Mouse (Mus musculus) neural tube, embryonic 14.5 days (tissue): Measurements from ENCODE around the gene Cox10. TPM values are rescaled to one million over a fixed set of nuclear protein-coding genes. Genes with fewer than 3 reads are reported as not detected.
A peak's percentile ranks its signal among the peaks of the same experiment; 100 is the strongest.
"Not testable (repeated sequence)": the region's sequence is repeated elsewhere in the genome, so short reads cannot be mapped to it uniquely, and the experiment has no call there.

Source experiments
- ATAC-seq: fragments of 200-750 bp; cut with Nextera tagmentation; 2 replicates; pipeline ENCODE4 v1.8.0; 2017; ENCODE audit warnings: low read depth, mild to moderate bottlenecking, moderate TSS enrichment, moderate library complexity
- H3K27ac ChIP-seq: fragments of 300-500 bp; sonication (generic); 2 replicates; pipeline ENCODE4 v1.5.1; 2014; ENCODE audit warnings: low read depth, mild to moderate bottlenecking, control low read depth, low read length, moderate library complexity, mixed read lengths
- H3K27me3 ChIP-seq: fragments of 300-500 bp; sonication (generic); 2 replicates; pipeline ENCODE4 v1.6.1; 2014; ENCODE audit warnings: low read length; ENCODE audit not compliant: control insufficient read depth, insufficient read depth
- H3K36me3 ChIP-seq: fragments of 300-500 bp; sonication (generic); 2 replicates; pipeline ENCODE4 v1.6.1; 2014; ENCODE audit warnings: low read length, mixed read lengths; ENCODE audit not compliant: control insufficient read depth, insufficient read depth
- H3K4me1 ChIP-seq: fragments of 300-500 bp; sonication (generic); 2 replicates; pipeline ENCODE4 v1.6.1; 2014; ENCODE audit warnings: low read length; ENCODE audit not compliant: control insufficient read depth, insufficient read depth
- H3K4me2 ChIP-seq: fragments of 300-500 bp; sonication (generic); 2 replicates; pipeline ENCODE4 v1.6.1; 2014; ENCODE audit warnings: mild to moderate bottlenecking, low read depth, low read length, control low read depth
- H3K4me3 ChIP-seq: fragments of 300-500 bp; sonication (generic); 2 replicates; pipeline ENCODE4 v1.5.1; 2014; ENCODE audit warnings: low read depth, low read length, control low read depth, mixed read lengths
- H3K9ac ChIP-seq: fragments of 300-500 bp; sonication (generic); replicated peaks from 2 replicates; pipeline ENCODE4 v1.6.1; 2014; ENCODE audit warnings: low read depth, mild to moderate bottlenecking, control low read depth, low read length, mixed read lengths
- H3K9me3 ChIP-seq: fragments of 300-500 bp; sonication (generic); 2 replicates; pipeline ENCODE4 v1.6.1; 2016; ENCODE audit warnings: low read length; ENCODE audit not compliant: control insufficient read depth
- WGBS: fragments of 180-500 bp; shearing (Covaris S2); extraction: QIAGEN DNeasy Blood & Tissue Kit; methylation state at CpG from one replicate; pipeline ENCODE4 v1.1.7; 2014; 5-methylcytosine and 5-hydroxymethylcytosine counted together
- polyA plus RNA-seq: library from polyadenylated mRNA; unstranded; fragments of >200 nt; fragmentation: Nextera tagmentation; extraction: Ambion mirVana; gene quantifications from 2 replicates; pipeline ENCODE4 v1.2.1, GENCODE M21; 2014

The Cox10 gene
- polyA plus RNA-seq = 28.3 and 29.0 TPM in 2 replicates

GRCm38 (mm10) chr11:64078956-64079726 is at the start of gene Cox10:
Gene Cox10 (minus strand): TSS chr11:64079468.
- Histone ChIP-seq H3K4me1 (peaks cover 8% of the 10 kb centered on the region), H3K27me3 (no peaks in the 10 kb centered on the region), H3K9me3 (no peaks in the 10 kb centered on the region), H3K4me2 (peak within 1 kb of the TSS; percentile 75), H3K9ac (peak within 1 kb of the TSS; percentile 85), H3K27ac (peak within 1 kb of the TSS; percentile 91), H3K4me3 (peak within 1 kb of the TSS; percentile 53), H3K36me3 (no peaks in the 10 kb centered on the region)
- under 1% methylated on average over 45 of the region's 45 CpGs for WGBS
- ATAC-seq = peak; percentile 94

GRCm38 (mm10) chr11:64128016-64128415 is 48.7 kb upstream of the Cox10 start:
- 80% methylated on average over 9 of the region's 9 CpGs for WGBS
- Histone ChIP-seq H3K9ac (no peak overlapping the region), H3K9me3 (no peaks in the 10 kb centered on the region), H3K4me3 (no peak overlapping the region), H3K27me3 (no peaks in the 10 kb centered on the region), H3K4me1 (no peaks in the 10 kb centered on the region), H3K27ac (no peak overlapping the region), H3K36me3 (no peaks in the 10 kb centered on the region), H3K4me2 (no peak overlapping the region)
- ATAC-seq = no peak

- no peak for ATAC-seq
- 64% methylated on average over 2 of the region's 2 CpGs for WGBS
Observed at GRCm38 (mm10) chr11:64125471-64125870, 46.2 kb upstream of the Cox10 start.

GRCm38 (mm10) chr11:64123174-64123573 is 43.9 kb upstream of the Cox10 start:
- H3K9ac ChIP-seq = not testable (repeated sequence)

More at GRCm38 (mm10) chr11:64125471-64125870, 46.2 kb upstream of the Cox10 start:
- no peaks in the 10 kb centered on the region for H3K27me3 ChIP-seq
- H3K9ac ChIP-seq = no peak overlapping the region
- no peaks in the 10 kb centered on the region for H3K36me3 ChIP-seq
- no peak overlapping the region for H3K4me3 ChIP-seq
- no peaks in the 10 kb centered on the region for H3K9me3 ChIP-seq
- H3K4me1 ChIP-seq = no peaks in the 10 kb centered on the region
- no peak overlapping the region for H3K4me2 ChIP-seq
- no peak overlapping the region for H3K27ac ChIP-seq

GRCm38 (mm10) chr11:64116711-64117110 is 37.4 kb upstream of the Cox10 start:
- H3K9me3 ChIP-seq = no peaks in the 10 kb centered on the region
- H3K9ac ChIP-seq = no peak overlapping the region
- H3K27ac ChIP-seq = no peak overlapping the region
- H3K4me1 ChIP-seq = no peaks in the 10 kb centered on the region
- H3K27me3 ChIP-seq = no peaks in the 10 kb centered on the region
- WGBS = 88% methylated on average over 4 of the region's 4 CpGs
- ATAC-seq = no peak
- H3K4me3 ChIP-seq = no peak overlapping the region
- no peak overlapping the region for H3K4me2 ChIP-seq
- no peaks in the 10 kb centered on the region for H3K36me3 ChIP-seq

More at GRCm38 (mm10) chr11:64123174-64123573, 43.9 kb upstream of the Cox10 start:
- H3K4me1 ChIP-seq, H3K27ac ChIP-seq, H3K4me3 ChIP-seq, H3K4me2 ChIP-seq, H3K36me3 ChIP-seq, H3K27me3 ChIP-seq, ATAC-seq, H3K9me3 ChIP-seq: not testable (repeated sequence)
- 90% methylated on average over 6 of the region's 6 CpGs for WGBS

- no peaks in the 10 kb centered on the region for H3K4me1 ChIP-seq
- WGBS = 56% methylated on average over 2 of the region's 2 CpGs
Observed at GRCm38 (mm10) chr11:64115822-64116221, 36.6 kb upstream of the Cox10 start.

GRCm38 (mm10) chr11:64115101-64115500 is 35.8 kb upstream of the Cox10 start:
- Histone ChIP-seq H3K4me1 (no peaks in the 10 kb centered on the region), H3K4me2 (no peak overlapping the region), H3K4me3 (no peak overlapping the region), H3K27ac (no peak overlapping the region), H3K9me3 (no peaks in the 10 kb centered on the region), H3K27me3 (no peaks in the 10 kb centered on the region), H3K36me3 (no peaks in the 10 kb centered on the region), H3K9ac (no peak overlapping the region)
- ATAC-seq = no peak
- 92% methylated on average over 9 of the region's 9 CpGs for WGBS

More at GRCm38 (mm10) chr11:64115822-64116221, 36.6 kb upstream of the Cox10 start:
- no peak for ATAC-seq
- H3K4me3 ChIP-seq = no peak overlapping the region
- no peaks in the 10 kb centered on the region for H3K27me3 ChIP-seq
- no peaks in the 10 kb centered on the region for H3K36me3 ChIP-seq
- no peaks in the 10 kb centered on the region for H3K9me3 ChIP-seq
- H3K9ac ChIP-seq = no peak overlapping the region
- H3K27ac ChIP-seq = no peak overlapping the region
- H3K4me2 ChIP-seq = no peak overlapping the region

- H3K9ac ChIP-seq = no peak overlapping the region
- ATAC-seq = no peak
- H3K36me3 ChIP-seq = no peaks in the 10 kb centered on the region
- no peak overlapping the region for H3K4me3 ChIP-seq
- H3K27me3 ChIP-seq = no peaks in the 10 kb centered on the region
- no peaks in the 10 kb centered on the region for H3K9me3 ChIP-seq
- no peak overlapping the region for H3K4me2 ChIP-seq
- no peak overlapping the region for H3K27ac ChIP-seq
- H3K4me1 ChIP-seq = no peaks in the 10 kb centered on the region
- 80% methylated on average over 5 of the region's 5 CpGs for WGBS
Observed at GRCm38 (mm10) chr11:64100060-64100459, 20.8 kb upstream of the Cox10 start.

GRCm38 (mm10) chr11:64093058-64093457 is 13.8 kb upstream of the Cox10 start:
- Histone ChIP-seq H3K9ac (no peak overlapping the region), H3K9me3 (no peaks in the 10 kb centered on the region), H3K27ac (no peak overlapping the region), H3K27me3 (no peaks in the 10 kb centered on the region), H3K4me1 (no peaks in the 10 kb centered on the region), H3K4me3 (no peak overlapping the region), H3K36me3 (no peaks in the 10 kb centered on the region), H3K4me2 (no peak overlapping the region)
- WGBS = 94% methylated on average over 4 of the region's 4 CpGs
- no peak for ATAC-seq
